Mouse (Mus musculus) ES-E14 (cell line): Measurements from ENCODE around the gene Shb. TPM values are rescaled to one million over a fixed set of nuclear protein-coding genes. Genes with fewer than 3 reads are reported as not detected.

Source experiments
- DNase-seq: peaks from one replicate; pipeline ENCODE4 v3.0.0-alpha.2; 2013; ENCODE audit warnings: low read depth, low spot score
- H3K27ac ChIP-seq: 2 replicates; pipeline ENCODE4 v1.5.1; 2012; ENCODE audit warnings: low read depth, mild to moderate bottlenecking, low read length, moderate library complexity, mixed read lengths; ENCODE audit not compliant: poor library complexity, insufficient read depth, severe bottlenecking
- H3K36me3 ChIP-seq: 2 replicates; pipeline ENCODE4 v1.6.1; 2012; ENCODE audit warnings: mild to moderate bottlenecking, low read length, moderate library complexity, mixed read lengths; ENCODE audit not compliant: control insufficient read depth, poor library complexity, insufficient read depth, severe bottlenecking
- H3K4me1 ChIP-seq, 2 experiments: fragments of 150-350 bp in 1 of 2; sonication (generic) in 1 of 2; 2 replicates each; pipeline ENCODE4 v1.6.1; 2012; ENCODE audit warnings: low read length in 2 of 2, mild to moderate bottlenecking in 1 of 2, mixed read lengths in 1 of 2; ENCODE audit not compliant: control insufficient read depth in 2 of 2, insufficient read depth in 2 of 2, poor library complexity in 1 of 2
- H3K4me3 ChIP-seq, 2 experiments: fragments of 150-350 bp in 1 of 2; sonication (generic) in 1 of 2; 2 replicates each; pipeline ENCODE4 v1.5.1; 2012; ENCODE audit warnings: low read length in 2 of 2, low read depth in 1 of 2, mild to moderate bottlenecking in 1 of 2, mixed read lengths in 1 of 2; ENCODE audit not compliant: insufficient read depth in 1 of 2, poor library complexity in 1 of 2, severe bottlenecking in 1 of 2
- H3K9ac ChIP-seq: 2 replicates; pipeline ENCODE4 v1.6.1; 2012; ENCODE audit warnings: low read depth, mild to moderate bottlenecking, low read length, mixed read lengths; ENCODE audit not compliant: poor library complexity, insufficient read depth, severe bottlenecking
- H3K9me3 ChIP-seq: fragments of 150-350 bp; sonication (generic); 2 replicates; pipeline ENCODE4 v1.6.1; 2012; ENCODE audit warnings: low read depth, mild to moderate bottlenecking, low read length; ENCODE audit not compliant: control insufficient read depth, insufficient read depth
- CHD2 ChIP-seq: IDR thresholded peaks from 2 replicates; pipeline ENCODE4 v1.6.1; 2014; ENCODE audit warnings: mild to moderate bottlenecking, low read depth, low read length, inconsistent platforms
- HCFC1 ChIP-seq: IDR thresholded peaks from 2 replicates; pipeline ENCODE4 v1.6.1; 2012; ENCODE audit warnings: low read length, inconsistent platforms, borderline replicate concordance; ENCODE audit not compliant: insufficient read depth
- MAFK ChIP-seq: IDR thresholded peaks from 2 replicates; pipeline ENCODE4 v1.6.1; 2014; ENCODE audit warnings: mild to moderate bottlenecking, low read depth, low read length, inconsistent platforms; ENCODE audit not compliant: insufficient read depth
- ZC3H11A ChIP-seq: IDR thresholded peaks from 2 replicates; pipeline ENCODE4 v1.6.1; 2012; ENCODE audit warnings: low read depth, mild to moderate bottlenecking, inconsistent platforms, low read length, borderline replicate concordance
- ZNF384 ChIP-seq: IDR thresholded peaks from 2 replicates; pipeline ENCODE4 v1.6.1; 2012; ENCODE audit warnings: low read depth, low read length, inconsistent platforms
- in situ Hi-C, 2 experiments: fragments of 600-800 bp; cut with MboI; formaldehyde crosslinking; loops; one replicate each; pipeline ENCODE4 v1.15.1; 2025; ENCODE audit warnings: low sequenced_read_pairs in 2 of 2, inconsistent platforms in 1 of 2; ENCODE audit not compliant: unreplicated experiment in 2 of 2
- total RNA-seq: library from RNA; depleted of rRNA; stranded (reverse); fragments of 300-350 nt; gene quantifications from 2 replicates; pipeline ENCODE4 v1.2.3, GENCODE M21; 2012

Gene Shb
- total RNA-seq, 1 experiment: 15.9 TPM

DNA sequence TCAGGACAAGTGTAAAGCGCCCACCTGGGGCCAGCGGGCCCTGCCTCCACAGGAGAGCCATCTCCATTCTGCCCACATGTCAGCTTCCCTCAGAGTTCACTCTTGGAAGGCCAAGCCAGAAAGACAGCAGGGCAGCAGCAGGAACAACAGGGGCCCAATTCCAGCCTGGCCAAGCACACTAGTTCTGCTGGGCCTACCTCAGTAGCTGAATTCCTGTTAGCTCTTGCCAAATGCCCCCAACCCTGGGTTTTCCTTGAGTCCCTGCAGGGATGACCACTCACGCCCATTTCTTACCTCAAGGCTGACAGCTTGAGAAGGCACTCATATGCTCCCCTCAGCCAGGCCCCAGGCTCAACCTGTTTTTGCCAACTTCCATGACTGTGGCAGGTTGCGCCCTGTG lies 22.9 kb downstream of the Shb start:
- Histone ChIP-seq H3K36me3 (no peaks in the 10 kb centered on the region; the same call in 1 of the 2 replicates), H3K9me3 (no peaks in the 10 kb centered on the region), H3K4me3 (no peak overlapping the region), H3K4me1 (peaks cover 4 to 39% of the 10 kb centered on the region in 2 experiments), H3K9ac (no peak overlapping the region), H3K27ac (no peak overlapping the region)
- DNase-seq: no peak
- in situ Hi-C loops: no loop called here
- TF ChIP-seq ZNF384: no peak
- TF ChIP-seq CHD2: no peak
- no peak for TF ChIP-seq ZC3H11A
- TF ChIP-seq HCFC1: no peak
- TF ChIP-seq MAFK: no peak

- H3K4me3 ChIP-seq: no peak overlapping the region
- TF ChIP-seq CHD2 (no peak), MAFK (no peak), ZNF384 (no peak), ZC3H11A (no peak), HCFC1 (no peak)
- no peaks in the 10 kb centered on the region; the same call in 1 of the 2 replicates for H3K36me3 ChIP-seq
- H3K4me1 ChIP-seq: peaks cover 4 to 33% of the 10 kb centered on the region in 2 experiments
- no peak overlapping the region for H3K27ac ChIP-seq
- no peak overlapping the region for H3K9ac ChIP-seq
- DNase-seq: no peak
- no peaks in the 10 kb centered on the region for H3K9me3 ChIP-seq
- in situ Hi-C loops: no loop called here
Observed at GRCm38 (mm10) chr4:45508469-45508868, 23.8 kb downstream of the Shb start.

DNA sequence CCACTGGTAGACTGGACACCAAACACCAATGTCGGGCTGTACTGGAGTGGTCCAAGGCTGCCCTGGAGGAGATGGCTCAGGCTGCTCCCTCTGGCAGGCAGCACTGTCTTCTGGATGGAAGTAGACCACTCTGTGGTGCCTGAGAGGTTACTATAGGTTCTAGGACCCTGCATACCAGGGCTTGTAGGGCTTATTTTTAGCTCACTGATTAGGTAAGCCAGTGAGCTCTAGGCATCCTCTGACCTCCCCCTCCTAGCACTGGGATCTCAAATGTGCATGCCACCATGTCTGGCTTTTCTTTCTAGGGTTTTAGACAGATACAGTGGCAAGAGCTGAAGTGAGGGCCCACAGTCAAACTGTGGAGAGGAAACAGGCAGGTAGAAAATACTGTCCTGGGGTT lies 24.8 kb downstream of the Shb start:
- Histone ChIP-seq H3K9ac (no peak overlapping the region), H3K4me1 (peaks cover 4 to 26% of the 10 kb centered on the region in 2 experiments), H3K36me3 (no peaks in the 10 kb centered on the region; the same call in 1 of the 2 replicates), H3K27ac (no peak overlapping the region; the same call in 1 of the 2 replicates), H3K4me3 (no peak overlapping the region), H3K9me3 (no peaks in the 10 kb centered on the region)
- in situ Hi-C loops: no loop called here
- no peak for DNase-seq
- TF ChIP-seq CHD2 (no peak), ZC3H11A (no peak), ZNF384 (no peak), MAFK (no peak), HCFC1 (no peak)

- in situ Hi-C loops: no loop called here
- TF ChIP-seq HCFC1 (no peak), MAFK (no peak), ZC3H11A (no peak), CHD2 (no peak), ZNF384 (no peak)
- Histone ChIP-seq H3K36me3 (no peaks in the 10 kb centered on the region; the same call in 1 of the 2 replicates), H3K9me3 (no peaks in the 10 kb centered on the region), H3K9ac (no peak overlapping the region), H3K4me1 (peaks cover 4 to 28% of the 10 kb centered on the region in 2 experiments), H3K27ac (no peak overlapping the region), H3K4me3 (no peak overlapping the region)
- no peak for DNase-seq
Observed at GRCm38 (mm10) chr4:45507039-45507438, 25.2 kb downstream of the Shb start.

DNA sequence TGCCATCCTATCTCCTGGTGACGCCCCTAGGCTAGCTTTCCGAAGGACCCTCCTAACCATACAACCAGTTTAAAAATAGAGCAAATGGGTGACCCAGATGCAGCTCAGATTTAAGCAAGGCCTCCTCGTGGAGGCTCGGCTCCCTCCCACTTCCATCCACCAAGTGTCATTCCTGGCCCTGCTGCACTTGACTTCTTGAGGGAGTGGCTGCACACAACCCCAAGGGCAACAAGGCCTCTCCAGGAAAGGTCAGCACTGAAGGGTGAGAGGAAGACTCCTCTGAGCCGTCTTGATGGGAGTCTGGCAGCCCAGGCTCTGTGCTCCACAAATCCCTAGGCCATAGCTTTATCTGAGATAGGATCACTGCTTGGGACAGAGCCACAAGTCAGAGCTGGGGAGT lies 25.7 kb downstream of the Shb start:
- Histone ChIP-seq H3K4me3 (no peak overlapping the region), H3K27ac (no peak overlapping the region), H3K4me1 (peaks cover 4 to 32% of the 10 kb centered on the region in 2 experiments), H3K9me3 (no peaks in the 10 kb centered on the region), H3K36me3 (no peaks in the 10 kb centered on the region; the same call in 1 of the 2 replicates), H3K9ac (no peak overlapping the region)
- in situ Hi-C loops: no loop called here
- TF ChIP-seq CHD2 (no peak), HCFC1 (no peak), ZNF384 (no peak), ZC3H11A (no peak), MAFK (no peak)
- DNase-seq: no peak
